Mouse (Mus musculus): ENCODE results near the gene Smim5. TPM values are rescaled to one million over a fixed set of nuclear protein-coding genes. Genes with fewer than 3 reads are reported as not detected.
A peak's percentile ranks its signal among the peaks of the same experiment; 100 is the strongest.

The Smim5 gene
- total and polyA plus RNA-seq, 2 experiments from 2014 or later: 0.95 to 2.4 TPM

DNA sequence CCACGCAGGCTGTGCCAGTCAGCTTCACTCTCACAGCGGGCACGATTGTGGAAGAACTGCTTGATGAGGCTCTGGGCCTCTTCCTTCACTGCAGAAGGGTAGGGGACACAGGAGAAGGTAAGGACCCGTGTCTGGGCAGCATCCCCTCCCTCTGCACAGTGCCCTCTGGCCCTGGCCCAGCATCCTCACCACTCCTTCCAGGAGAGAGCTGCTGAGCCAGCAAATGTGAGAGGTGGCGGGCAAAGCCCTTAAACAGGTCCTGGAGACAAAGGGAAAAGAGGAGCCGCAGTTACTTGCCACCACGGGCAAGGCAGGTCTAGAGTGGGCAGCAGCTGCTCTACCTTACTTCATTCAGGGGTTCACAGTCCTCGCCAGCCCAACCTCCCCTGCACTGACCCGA is 6.7 kb upstream of the Smim5 start:
- no peaks in the 10 kb centered on the region for H3K9me3 ChIP-seq (ENCODE audit: low read length)
- H3K27ac ChIP-seq (ENCODE audit: low read depth, low read length): no peak overlapping the region
- no peaks in the 10 kb centered on the region for H3K4me1 ChIP-seq (ENCODE audit: insufficient read depth)
- no peak overlapping the region for H3K4me2 ChIP-seq (ENCODE audit: low read depth)
- 86% methylated on average over 9 of the region's 9 CpGs for WGBS
- no peak for TF ChIP-seq CTCF (IDR thresholded peaks at IDR 0.05; ENCODE audit: low read depth)
- H3K9ac ChIP-seq: no peak overlapping the region
- peaks cover 10% of the 10 kb centered on the region for H3K36me3 ChIP-seq (ENCODE audit: insufficient read depth)
- no peak for ATAC-seq
- H3K27me3 ChIP-seq (ENCODE audit: insufficient read depth, low read length): no peaks in the 10 kb centered on the region
- DNase-seq: no peak
- H3K4me3 ChIP-seq (ENCODE audit: low read depth, low read length): no peak overlapping the region

DNA sequence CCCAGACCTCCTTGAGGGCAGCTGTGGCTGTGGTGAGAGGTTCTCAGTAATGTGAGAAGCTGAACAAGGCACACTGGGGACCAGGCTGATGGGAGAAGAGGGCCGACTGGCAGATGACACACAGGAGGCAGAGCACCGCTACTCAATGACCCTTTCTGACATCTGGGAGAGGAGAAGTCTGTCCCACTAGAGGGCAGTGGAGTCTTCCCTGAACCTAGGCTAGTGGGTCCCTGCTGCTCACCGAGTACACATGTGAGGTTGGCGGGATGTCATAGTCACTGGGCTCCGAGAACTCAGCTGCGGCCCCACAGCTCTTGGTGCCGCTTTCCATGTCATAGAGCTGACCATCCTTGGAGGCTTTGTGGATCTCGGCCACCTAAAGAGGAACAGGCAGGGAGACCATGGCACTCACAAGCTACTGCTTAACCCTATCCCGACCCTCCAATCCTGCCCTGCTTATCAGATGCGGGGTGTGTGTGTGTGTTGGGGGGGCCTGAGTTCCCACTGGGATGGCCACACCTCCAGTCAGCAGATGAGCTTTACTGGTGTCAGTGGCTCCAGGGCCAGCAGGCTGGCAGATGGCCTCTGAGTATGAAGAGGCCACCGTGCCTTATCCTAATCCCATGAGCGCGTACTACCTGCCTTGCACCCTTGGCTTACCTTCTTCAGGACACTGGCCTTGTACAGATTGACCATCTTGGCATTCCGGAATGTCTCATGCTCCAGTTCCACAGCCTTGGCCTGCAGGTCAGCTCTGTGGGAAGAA is 4.8 kb upstream of the Smim5 start:
- Histone ChIP-seq H3K27me3 (ENCODE audit: insufficient read depth, low read length) (no peaks in the 10 kb centered on the region), H3K4me1 (ENCODE audit: insufficient read depth) (no peaks in the 10 kb centered on the region), H3K9ac (no peak overlapping the region), H3K27ac (ENCODE audit: low read depth, low read length) (no peak overlapping the region), H3K4me2 (ENCODE audit: low read depth) (no peak overlapping the region), H3K4me3 (ENCODE audit: low read depth, low read length) (no peak overlapping the region), H3K36me3 (ENCODE audit: insufficient read depth) (peaks cover 10% of the 10 kb centered on the region), H3K9me3 (ENCODE audit: low read length) (no peaks in the 10 kb centered on the region)
- WGBS: 78% methylated on average over 14 of the region's 14 CpGs
- ATAC-seq (no peak), DNase-seq (peak; percentile 6)
- peak; percentile 39 for TF ChIP-seq CTCF (IDR thresholded peaks at IDR 0.05; ENCODE audit: low read depth)

DNA sequence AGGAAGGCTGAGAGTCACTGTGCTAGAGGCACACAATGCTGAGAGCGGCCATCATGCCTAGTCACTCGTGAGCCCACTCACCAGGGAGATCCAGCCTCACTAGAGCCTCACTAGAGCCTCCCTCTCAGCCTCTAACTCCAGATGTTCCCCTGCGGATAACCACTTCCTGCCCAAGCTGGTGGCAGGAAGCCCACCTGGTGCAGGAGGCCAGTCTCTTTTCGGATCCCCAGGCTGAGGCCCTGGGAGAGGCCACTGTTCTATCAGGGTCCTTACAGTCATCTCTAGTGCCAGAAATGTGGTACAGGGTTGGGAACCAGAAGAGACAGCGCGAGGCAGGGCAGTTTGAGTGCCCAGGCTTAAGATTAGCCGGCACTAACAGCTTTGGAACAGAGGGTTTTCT is 1.3 kb upstream of the Smim5 start:
- H3K9me3 ChIP-seq (ENCODE audit: low read length): no peaks in the 10 kb centered on the region
- WGBS: 82% methylated on average over 7 of the region's 7 CpGs

DNA sequence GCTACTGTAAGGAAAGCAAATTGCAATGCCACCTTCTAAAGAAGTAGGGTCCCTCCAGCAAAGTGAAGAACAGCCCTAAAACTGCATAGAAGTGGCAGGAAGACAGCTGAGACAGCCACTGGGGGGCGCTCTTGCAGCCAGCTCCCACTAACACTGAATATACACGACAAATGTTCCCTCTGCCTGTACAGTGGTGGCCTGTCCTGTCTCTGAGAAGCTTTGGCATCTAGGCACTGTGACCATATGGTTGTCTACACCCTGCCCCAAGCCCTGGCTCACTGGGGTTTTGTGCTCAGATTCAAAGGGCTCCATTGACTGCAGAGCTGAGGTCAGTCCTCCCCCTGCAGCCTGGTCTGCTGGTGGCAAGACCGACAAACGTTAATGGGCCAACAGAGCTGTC is 880 bp upstream of the Smim5 start:
- Histone ChIP-seq H3K27ac (ENCODE audit: low read depth, low read length) (no peak overlapping the region), H3K9ac (no peak overlapping the region), H3K9me3 (ENCODE audit: low read length) (no peaks in the 10 kb centered on the region), H3K27me3 (ENCODE audit: insufficient read depth, low read length) (no peaks in the 10 kb centered on the region), H3K4me1 (ENCODE audit: insufficient read depth) (no peaks in the 10 kb centered on the region), H3K4me3 (ENCODE audit: low read depth, low read length) (no peak overlapping the region), H3K4me2 (ENCODE audit: low read depth) (no peak overlapping the region), H3K36me3 (ENCODE audit: insufficient read depth) (0 out of 2 replicates have a peak, but pooled peaks cover 5% of the 10 kb centered on the region)
- peak; percentile 88 for ATAC-seq
- WGBS: 16% methylated on average over 4 of the region's 4 CpGs
- peak; percentile 30 for DNase-seq
- peak; percentile 59 for TF ChIP-seq CTCF (IDR thresholded peaks at IDR 0.05; ENCODE audit: low read depth)

More for the DNA sequence above, 1.3 kb upstream of the Smim5 start:
- ATAC-seq: no peak
- H3K36me3 ChIP-seq (ENCODE audit: insufficient read depth): peaks cover 9% of the 10 kb centered on the region
- H3K4me3 ChIP-seq (ENCODE audit: low read depth, low read length): no peak overlapping the region
- no peak overlapping the region for H3K4me2 ChIP-seq (ENCODE audit: low read depth)
- no peak for DNase-seq
- no peaks in the 10 kb centered on the region for H3K4me1 ChIP-seq (ENCODE audit: insufficient read depth)
- TF ChIP-seq CTCF (IDR thresholded peaks at IDR 0.05; ENCODE audit: low read depth): no peak
- H3K27ac ChIP-seq (ENCODE audit: low read depth, low read length): no peak overlapping the region
- H3K27me3 ChIP-seq (ENCODE audit: insufficient read depth, low read length): no peaks in the 10 kb centered on the region
- no peak overlapping the region for H3K9ac ChIP-seq

DNA sequence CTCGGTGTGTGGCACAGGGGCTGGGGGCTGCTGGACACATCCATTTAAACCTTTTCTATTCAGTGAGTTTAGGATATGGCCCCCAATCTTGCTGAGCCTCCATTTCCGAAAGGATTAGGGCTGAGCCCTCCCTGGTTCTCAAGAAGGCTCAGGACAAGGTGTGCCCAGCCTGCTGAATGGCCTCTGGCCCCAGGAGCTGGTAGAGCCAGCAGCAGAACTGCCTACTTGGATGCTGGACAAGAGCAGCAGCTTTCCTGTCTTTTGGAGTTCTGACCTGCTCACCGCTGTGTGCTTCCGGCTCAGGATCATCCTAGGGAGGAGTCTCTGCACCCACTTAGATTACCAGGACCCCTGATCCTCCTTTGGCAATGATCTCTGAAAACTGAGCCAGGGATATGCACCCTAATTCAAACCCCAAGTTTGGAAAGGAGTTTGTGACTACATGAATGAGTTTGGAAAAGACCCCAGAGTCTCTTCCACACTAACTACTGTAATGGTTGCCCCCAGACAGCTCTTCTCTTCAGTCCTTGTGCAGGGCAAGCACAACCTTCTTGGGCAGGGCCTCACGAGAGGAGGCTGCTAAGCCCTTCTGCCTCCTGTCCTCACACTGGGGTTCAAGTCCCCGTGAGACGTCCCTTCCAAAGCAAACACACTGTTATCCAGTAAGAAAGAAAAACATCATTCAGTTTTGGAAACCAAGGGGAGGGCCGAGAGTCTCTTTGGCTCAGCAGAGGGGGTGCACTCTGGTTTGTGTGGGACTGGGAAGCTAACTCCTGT is 983 bp downstream of the Smim5 start:
- H3K4me3 ChIP-seq (ENCODE audit: low read depth, low read length): no peak overlapping the region
- H3K4me2 ChIP-seq (ENCODE audit: low read depth): no peak overlapping the region
- ATAC-seq (no peak), DNase-seq (no peak)
- no peaks in the 10 kb centered on the region for H3K27me3 ChIP-seq (ENCODE audit: insufficient read depth, low read length)
- H3K27ac ChIP-seq (ENCODE audit: low read depth, low read length): no peak overlapping the region
- WGBS: 81% methylated on average over 8 of the region's 8 CpGs
- no peaks in the 10 kb centered on the region for H3K4me1 ChIP-seq (ENCODE audit: insufficient read depth)
- H3K36me3 ChIP-seq (ENCODE audit: insufficient read depth): no peaks in the 10 kb centered on the region
- no peak overlapping the region for H3K9ac ChIP-seq
- TF ChIP-seq CTCF (IDR thresholded peaks at IDR 0.05; ENCODE audit: low read depth): no peak
- no peaks in the 10 kb centered on the region for H3K9me3 ChIP-seq (ENCODE audit: low read length)

DNA sequence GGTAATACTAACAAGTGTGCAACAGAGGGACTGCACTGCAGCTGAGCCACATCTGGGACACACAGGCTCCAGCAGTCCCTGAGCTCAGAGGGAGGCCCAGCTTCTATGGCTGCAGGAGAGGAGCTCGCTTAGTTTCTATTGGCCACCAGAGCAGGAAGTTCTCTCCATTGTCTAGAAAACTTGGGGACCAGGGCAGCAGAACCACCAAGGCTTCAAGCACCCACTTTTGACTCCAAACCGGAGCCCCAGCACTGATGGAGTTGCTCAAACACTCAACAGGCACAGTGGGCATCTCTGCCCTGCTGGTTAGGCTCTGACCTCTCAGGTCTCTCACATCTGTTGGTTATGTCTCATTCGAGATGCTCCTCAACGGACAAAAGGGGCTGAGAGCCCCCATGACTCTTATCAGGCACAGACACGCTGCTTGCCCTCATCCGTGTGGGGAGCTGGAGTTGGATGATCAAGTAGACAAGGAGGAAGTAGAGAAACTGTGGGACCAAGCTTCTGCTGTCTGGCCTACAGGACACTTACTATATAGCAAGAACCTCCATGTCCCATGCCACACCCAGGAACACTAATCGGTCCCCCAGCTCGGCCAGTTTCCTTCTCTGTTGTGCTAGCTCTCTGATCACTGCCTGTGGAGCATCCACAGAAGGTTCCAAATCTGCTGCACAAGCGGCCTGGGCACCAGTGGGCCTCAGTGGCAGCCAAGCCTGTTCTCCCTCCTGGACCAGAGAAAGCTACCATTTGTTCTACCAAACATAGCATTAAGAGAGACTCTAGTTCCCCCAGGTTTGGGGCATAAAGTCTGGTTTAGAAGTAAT is 1.8 kb downstream of the Smim5 start:
- no peaks in the 10 kb centered on the region for H3K36me3 ChIP-seq (ENCODE audit: insufficient read depth)
- no peak for ATAC-seq
- no peaks in the 10 kb centered on the region for H3K4me1 ChIP-seq (ENCODE audit: insufficient read depth)
- TF ChIP-seq CTCF (IDR thresholded peaks at IDR 0.05; ENCODE audit: low read depth): no peak
- 91% methylated on average over 9 of the region's 9 CpGs for WGBS
- H3K9ac ChIP-seq: no peak overlapping the region
- no peak overlapping the region for H3K4me3 ChIP-seq (ENCODE audit: low read depth, low read length)
- H3K9me3 ChIP-seq (ENCODE audit: low read length): no peaks in the 10 kb centered on the region
- H3K27ac ChIP-seq (ENCODE audit: low read depth, low read length): no peak overlapping the region
- H3K27me3 ChIP-seq (ENCODE audit: insufficient read depth, low read length): no peaks in the 10 kb centered on the region
- H3K4me2 ChIP-seq (ENCODE audit: low read depth): no peak overlapping the region
- DNase-seq: no peak
